ENCODE assay signal across 8 mouse cellular contexts in genomic region chr19:47327896-47328882, GRCm38 (mm10).
A peak's percentile ranks its signal among the peaks of the same experiment; 100 is the strongest.
DNase-seq lines count a peak whose midpoint lies in the region; ATAC-seq and TF ChIP-seq lines count a peak whose summit lies in the region.
"Had no signal": no experiment of that assay in that cellular context is flagged by ENCODE, and none has a peak within 500 bp of the region (broad histone marks: within the 10 kb centered on the region; RNA-seq: fewer than 3 reads in every experiment).

No protein-coding gene starts in this region.

- no peaks in the 10 kb centered on the region for H3K9me3 ChIP-seq in hindbrain, embryonic 12.5 days (replicated peaks)
- no peaks in the 10 kb centered on the region for H3K9me3 ChIP-seq in midbrain, embryonic 12.5 days
- H3K9me3 ChIP-seq: megakaryocyte, embryonic 14.5 days had no signal

- H3K9ac ChIP-seq in hindbrain, embryonic 12.5 days, result no peak overlapping the region
- peak overlapping the region; percentile 6; the same call in 1 of the 2 replicates for H3K9ac ChIP-seq in midbrain, embryonic 12.5 days (replicated peaks)

- H3K4me2 ChIP-seq in hindbrain, embryonic 12.5 days (replicated peaks), result peak overlapping the region; percentile 17; the same call in 1 of the 2 replicates
- H3K4me2 ChIP-seq in midbrain, embryonic 12.5 days (replicated peaks), result no peak overlapping the region

- ATAC-seq in hindbrain, embryonic 12.5 days (ENCODE audit: low FRiP score), result peak; percentile 29
- peak; percentile 27 for ATAC-seq in midbrain, embryonic 12.5 days (ENCODE audit: low FRiP score, low read depth)
- no peak for ATAC-seq in megakaryocyte progenitor cell, adult 5-6 weeks (replicated peaks; ENCODE audit: poor library complexity)

- no peak overlapping the region for H3K4me3 ChIP-seq in bone marrow, adult 2 months (replicated peaks; ENCODE audit: control insufficient read depth, low read depth, low read length)
- no peak overlapping the region for H3K4me3 ChIP-seq in hindbrain, embryonic 12.5 days
- H3K4me3 ChIP-seq in midbrain, embryonic 12.5 days, result no peak overlapping the region
- H3K4me3 ChIP-seq: megakaryocyte, embryonic 14.5 days had no signal

- H3K36me3 ChIP-seq in hindbrain, embryonic 12.5 days, result no peaks in the 10 kb centered on the region
- H3K36me3 ChIP-seq in midbrain, embryonic 12.5 days, result no peaks in the 10 kb centered on the region

- 65% methylated on average over 11 of the region's 11 CpGs for WGBS in bone marrow, adult 2 months
- 27% methylated on average over 11 of the region's 11 CpGs for WGBS in hindbrain, embryonic 12.5 days
- WGBS in midbrain, embryonic 12.5 days, result 29% methylated on average over 11 of the region's 11 CpGs

- H3K27ac ChIP-seq in bone marrow, adult 2 months (ENCODE audit: control insufficient read depth, insufficient read depth, low read depth, low read length, poor library complexity), result peak overlapping the region; percentile 45
- peak overlapping the region; percentile 64 for H3K27ac ChIP-seq in hindbrain, embryonic 12.5 days
- peak overlapping the region; percentile 15; the same call in 1 of the 2 replicates for H3K27ac ChIP-seq in midbrain, embryonic 12.5 days (replicated peaks)

- TF ChIP-seq CTCF in bone marrow, adult 2 months (IDR thresholded peaks at IDR 0.05; ENCODE audit: control insufficient read depth, insufficient read depth, low read length), result no peak

- peak; percentile 91 for DNase-seq in ES-CJ7 (ENCODE audit: low read depth, low spot score)
- no peak for DNase-seq in ovary, postnatal 10 days (ENCODE audit: low spot score)
- DNase-seq in left cerebral cortex, postnatal 36 days (ENCODE audit: low spot score in 2 of 2), result no peak

- no peaks in the 10 kb centered on the region for H3K27me3 ChIP-seq in hindbrain, embryonic 12.5 days
- no peaks in the 10 kb centered on the region for H3K27me3 ChIP-seq in midbrain, embryonic 12.5 days

- no peak for TF ChIP-seq POLR2A in bone marrow, adult 2 months (IDR thresholded peaks at IDR 0.05; ENCODE audit: borderline replicate concordance, control insufficient read depth, low read depth, low read length)

- H3K4me1 ChIP-seq in bone marrow, adult 2 months (ENCODE audit: control insufficient read depth, insufficient read depth, low read length), result no peaks in the 10 kb centered on the region
- peaks cover 40% of the 10 kb centered on the region for H3K4me1 ChIP-seq in hindbrain, embryonic 12.5 days
- peaks cover 31% of the 10 kb centered on the region for H3K4me1 ChIP-seq in midbrain, embryonic 12.5 days

- intact Hi-C loops in left cerebral cortex, postnatal 36 days (cut with DNase I), result no loop called here
